Mouse (Mus musculus) G1E (cell line): Measurements from ENCODE around the gene Rab37.

ENCODE experiments used
- CTCF ChIP-seq: IDR thresholded peaks from 2 replicates; pipeline ENCODE4 v1.5.1; 2012; ENCODE audit warnings: low read depth, low read length, inconsistent platforms, mixed read lengths
- POLR2AphosphoS5 ChIP-seq: IDR thresholded peaks from 2 replicates; pipeline ENCODE4 v1.6.1; 2012; ENCODE audit warnings: low read depth, low read length, inconsistent platforms; ENCODE audit not compliant: insufficient replicate concordance
- TAL1 ChIP-seq: conservative IDR thresholded peaks from 2 replicates; pipeline ENCODE4 v1.6.1; 2012; ENCODE audit warnings: low read depth, low read length, inconsistent platforms, mixed read lengths

GRCm38 (mm10) chr11:115075407-115075806 lies 15.8 kb upstream of the Rab37 start:
- TF ChIP-seq CTCF (no peak), TAL1 (no peak), POLR2AphosphoS5 (no peak)
